Mouse (Mus musculus): ENCODE measurements around the gene Get4. TPM values are rescaled to one million over a fixed set of nuclear protein-coding genes. Genes with fewer than 3 reads are reported as not detected.

The Get4 gene
- 30.7 and 43.7 TPM in 2 replicates for total RNA-seq (2023)

DNA sequence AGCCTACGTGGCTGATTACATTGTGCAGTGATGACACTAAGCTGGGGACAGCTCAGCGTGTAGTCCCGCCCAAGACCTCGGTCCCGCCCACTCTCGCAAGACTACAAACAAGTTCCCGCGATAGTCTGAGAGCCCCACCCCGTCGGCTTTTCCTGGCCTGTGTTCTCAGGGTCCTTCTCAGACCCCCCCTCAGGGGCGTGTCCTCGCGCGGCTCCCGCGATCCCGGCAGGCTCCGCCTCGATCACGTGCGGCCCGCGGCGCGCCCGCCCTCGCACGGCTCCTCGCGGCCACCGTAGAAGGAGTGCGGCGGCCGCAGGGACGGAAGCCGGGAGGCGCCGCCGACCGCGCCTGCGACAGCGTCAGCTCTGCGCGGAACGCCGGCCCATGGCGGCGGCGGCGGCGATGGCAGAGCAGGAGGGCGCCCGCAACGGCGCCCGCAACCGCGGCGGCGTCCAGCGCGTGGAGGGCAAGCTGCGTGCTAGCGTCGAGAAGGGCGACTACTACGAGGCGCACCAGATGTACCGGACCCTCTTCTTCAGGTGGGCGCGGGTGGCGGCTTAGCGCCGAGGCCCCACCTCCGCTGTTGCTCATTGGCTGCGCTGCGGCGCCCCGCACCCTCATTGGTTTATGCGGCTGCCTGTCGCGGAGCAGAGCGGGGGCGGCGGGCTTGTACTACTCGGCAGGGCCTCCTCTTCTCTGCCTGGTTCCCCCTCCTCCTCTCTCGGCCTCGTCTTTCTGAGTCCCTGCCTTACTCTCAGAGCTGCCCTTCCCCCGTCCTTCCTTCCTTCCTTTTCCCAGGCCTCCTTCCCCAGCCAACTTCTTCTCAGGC, at the start of gene Get4:
Gene Get4 (plus strand): TSS at position 244 of the 829 bp plus-strand sequence.

Other genes with a start within 250 kb of the Get4 start
- 0.48 TPM in 1 of 2 replicates, not detected in the other for gene Prkar1b, start 102.3 kb upstream of the Get4 start, total RNA-seq (2023)
- 4.3 and 5.0 TPM in 2 replicates for gene Dnaaf5, start 102.1 kb upstream of the Get4 start, total RNA-seq (2023)
- 65.3 and 73.1 TPM in 2 replicates for gene Sun1, start 51.7 kb upstream of the Get4 start, total RNA-seq (2023)
- 72.6 and 86.9 TPM in 2 replicates for gene Adap1, start 73.3 kb downstream of the Get4 start, total RNA-seq (2023)
- gene Cox19, start 99.1 kb downstream of the Get4 start, total RNA-seq (2023), result 24.1 and 24.3 TPM in 2 replicates
- not detected in 2 replicates for gene Cyp2w1, start 100.3 kb downstream of the Get4 start, total RNA-seq (2023)
- 6.5 and 8.9 TPM in 2 replicates for gene Gpr146, start 125.4 kb downstream of the Get4 start, total RNA-seq (2023)
- gene C130050O18Rik, start 153.0 kb downstream of the Get4 start, total RNA-seq (2023), result 28.8 and 34.8 TPM in 2 replicates
- gene Gper1, start 170.8 kb downstream of the Get4 start, total RNA-seq (2023), result 0.45 and 0.60 TPM in 2 replicates
- gene 3110082I17Rik, start 208.2 kb downstream of the Get4 start, total RNA-seq (2023), result 6.1 and 7.2 TPM in 2 replicates
- gene Zfand2a, start 232.2 kb downstream of the Get4 start, total RNA-seq (2023), result 319 and 352 TPM in 2 replicates

Measured in neutrophil, adult 65 days (primary cell).